Mouse (Mus musculus): ENCODE results near the gene Actg1. TPM values are rescaled to one million over a fixed set of nuclear protein-coding genes. Genes with fewer than 3 reads are reported as not detected.

The Actg1 gene
- total RNA-seq, 2 experiments from 2014 or later = 236 to 249 TPM

DNA sequence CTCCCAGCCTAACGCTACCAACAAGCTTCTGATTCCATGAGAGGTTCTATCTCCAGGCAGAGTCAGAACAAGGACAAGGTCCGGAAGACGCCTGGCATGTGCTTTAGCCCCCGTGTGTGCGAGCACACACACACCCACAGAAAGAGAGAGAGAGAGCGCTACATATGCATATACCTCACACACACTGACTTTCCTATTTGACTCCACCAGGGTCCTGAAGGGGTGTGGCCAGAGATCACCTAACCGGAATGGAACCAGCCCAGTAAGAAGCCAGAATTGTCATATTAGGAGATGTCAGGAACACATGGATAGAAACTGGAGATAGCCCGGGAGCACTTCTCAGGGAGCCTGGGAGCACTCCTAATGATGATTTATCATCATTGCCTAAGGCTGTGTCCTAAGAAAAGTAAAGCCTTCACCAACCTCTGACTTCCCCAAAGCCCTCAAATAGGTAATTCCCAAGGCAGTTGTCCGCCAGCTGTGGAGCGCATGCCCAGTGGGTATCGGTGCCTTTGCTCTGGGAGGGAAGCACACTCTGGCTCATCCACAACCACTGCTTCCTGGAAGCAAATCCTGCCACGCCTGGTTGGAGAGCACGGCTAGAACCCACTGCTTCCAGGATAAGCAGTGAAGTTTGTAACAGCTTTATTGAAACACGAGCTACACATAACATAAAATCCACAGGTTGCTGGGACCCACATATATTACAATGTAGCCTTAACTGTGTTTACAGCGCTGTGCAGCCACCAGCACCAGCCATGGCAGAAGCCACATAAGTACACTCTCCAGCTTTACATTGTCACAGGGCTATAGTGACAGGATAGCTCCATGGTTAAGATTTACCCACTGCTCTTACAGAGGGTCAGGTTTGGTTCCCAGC is 39.7 kb downstream of the Actg1 start:
- DNase-seq = no peak

DNA sequence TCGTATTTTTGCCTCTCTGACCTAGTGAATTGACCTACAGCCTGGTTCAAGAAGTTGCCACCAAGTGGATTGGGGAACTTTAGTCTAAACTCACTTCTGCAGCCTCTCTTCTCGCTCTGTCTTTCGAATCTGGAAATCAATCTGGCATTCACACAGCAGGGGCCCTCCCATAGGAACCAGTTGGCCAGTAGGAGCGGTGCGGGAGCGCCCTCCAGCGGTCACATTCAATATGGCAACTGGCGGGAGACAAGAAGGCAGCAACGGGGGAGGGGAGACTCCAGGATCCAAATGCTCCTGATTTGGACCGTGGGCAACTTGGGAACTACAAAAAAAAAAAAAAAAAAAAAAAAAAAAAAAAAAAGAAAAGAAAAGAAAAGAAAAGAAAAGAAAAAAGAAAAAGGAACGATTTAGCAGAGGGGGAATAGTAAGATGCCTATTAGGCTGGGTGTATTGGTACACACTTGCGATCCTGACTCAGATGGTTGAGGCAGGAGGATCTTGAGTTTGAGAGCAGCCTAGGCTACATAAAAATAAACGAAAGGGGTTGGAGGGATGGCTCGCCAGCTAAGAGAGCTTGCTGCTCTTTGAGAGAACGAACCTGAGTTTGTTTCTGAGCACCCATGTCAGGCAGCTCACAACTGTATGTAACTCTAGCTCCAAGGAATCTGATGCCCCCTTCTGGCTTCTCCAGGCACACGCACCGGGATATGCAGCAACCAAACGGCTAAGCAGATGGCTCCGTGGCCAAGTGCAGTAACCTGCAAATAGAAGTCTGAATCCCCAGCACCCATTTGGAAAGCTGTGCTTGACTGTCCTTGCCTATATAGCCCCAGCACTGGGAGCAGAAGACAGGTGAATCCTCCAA is 40.5 kb downstream of the Actg1 start:
- DNase-seq = peak; percentile 84

- no peak for DNase-seq
Observed at GRCm38 (mm10) chr11:120307132-120307413, 41.3 kb downstream of the Actg1 start.

- DNase-seq = no peak
Observed at GRCm38 (mm10) chr11:120306366-120307131, 41.8 kb downstream of the Actg1 start.

DNA sequence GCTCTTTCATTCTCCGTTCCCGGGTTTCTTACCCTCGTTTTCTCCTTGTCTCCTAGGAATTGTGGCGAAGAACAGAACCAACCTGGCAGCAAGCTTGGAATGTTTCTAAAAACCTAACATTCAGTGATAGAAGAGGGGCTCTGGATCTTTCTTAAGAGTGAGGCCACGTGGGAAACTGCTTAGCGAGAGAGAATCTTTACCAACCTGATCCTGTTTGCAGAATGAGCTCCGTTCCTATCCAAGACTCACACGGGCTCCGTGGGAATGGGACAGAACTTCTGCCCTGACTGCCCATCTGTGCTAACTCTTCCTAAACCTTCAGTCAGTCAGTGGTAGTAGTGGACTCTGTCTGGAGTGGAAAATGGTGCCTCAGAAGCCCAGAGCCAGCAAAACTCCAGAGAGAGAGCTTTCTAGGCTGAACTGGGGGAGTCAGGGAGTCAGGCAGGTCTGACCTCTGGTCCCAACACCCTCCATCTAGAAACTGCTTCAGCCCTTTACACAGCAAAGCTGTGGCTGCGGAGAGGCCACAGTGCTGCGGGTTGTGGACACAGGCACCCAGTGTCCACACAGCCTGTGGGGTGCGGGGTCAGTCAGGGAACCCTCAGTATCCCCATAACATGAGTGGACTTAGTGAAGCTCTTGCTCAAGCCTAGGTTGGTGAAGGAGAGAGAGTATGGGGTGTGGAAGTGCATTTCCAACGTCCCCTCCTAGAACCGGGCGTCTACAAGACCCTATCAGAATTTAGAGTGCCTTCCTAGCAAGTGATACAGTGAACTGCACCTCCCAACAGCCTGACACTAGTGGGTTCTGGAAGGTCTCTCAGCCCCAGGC is 42.6 kb downstream of the Actg1 start:
- DNase-seq = no peak

GRCm38 (mm10) chr11:120304886-120305534 is 43.3 kb downstream of the Actg1 start:
- DNase-seq = peak; percentile 93

DNA sequence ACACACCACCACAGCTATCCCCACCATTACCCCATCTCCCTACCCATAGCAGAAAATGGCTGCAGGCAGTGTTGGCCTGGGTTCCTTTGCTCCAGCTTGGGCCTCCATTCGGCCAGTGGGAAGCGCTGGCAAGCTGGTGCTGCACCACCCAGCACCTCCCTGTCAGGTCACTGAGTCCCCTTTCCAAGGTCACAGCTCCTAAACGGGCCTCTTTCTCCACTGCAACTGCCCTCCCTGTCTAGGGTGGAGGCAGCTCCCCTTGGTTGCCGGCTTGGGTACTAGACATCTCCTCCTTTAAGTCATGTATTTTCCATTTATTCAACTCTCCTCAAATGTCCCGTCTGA is 44.0 kb downstream of the Actg1 start:
- DNase-seq = no peak

DNA sequence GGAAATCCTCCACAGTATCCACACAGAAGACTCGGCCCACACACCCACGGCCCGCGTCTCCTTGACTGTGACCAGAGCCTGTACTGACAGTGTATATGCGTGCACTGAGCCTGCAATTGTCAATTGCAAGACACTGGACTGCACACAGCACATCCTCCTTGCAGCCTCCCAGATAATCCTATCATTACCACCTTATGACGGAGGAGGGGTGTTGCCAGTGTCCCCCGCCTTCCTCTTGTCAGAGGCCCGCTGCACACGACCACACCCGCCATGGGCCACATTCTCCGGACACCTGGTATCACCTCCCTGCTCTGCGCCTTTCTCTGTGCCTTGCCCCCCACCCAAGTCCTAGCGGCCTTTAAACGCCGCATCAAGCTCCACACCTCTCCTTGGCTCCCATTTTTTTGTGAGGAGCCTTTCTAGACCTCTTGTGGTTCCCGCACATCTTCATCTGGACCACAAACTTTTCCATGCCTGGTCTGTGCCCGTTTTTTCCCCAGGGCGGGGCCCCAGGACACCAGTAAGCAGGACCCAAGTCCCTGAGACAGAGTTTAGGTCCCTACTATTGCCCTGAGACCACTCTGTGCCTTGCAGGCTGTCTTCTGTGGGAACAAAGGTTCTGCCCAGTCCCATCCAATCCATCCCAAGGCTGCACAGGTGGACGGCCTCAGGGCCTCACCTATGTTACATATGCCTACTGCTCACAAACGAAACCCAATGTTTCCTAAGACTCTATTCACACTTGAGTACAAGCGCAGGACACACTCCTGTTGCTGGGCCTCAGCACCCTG is 44.6 kb downstream of the Actg1 start:
- DNase-seq = no peak

- DNase-seq = no peak
Observed at GRCm38 (mm10) chr11:120303119-120303518, 45.2 kb downstream of the Actg1 start.

DNA sequence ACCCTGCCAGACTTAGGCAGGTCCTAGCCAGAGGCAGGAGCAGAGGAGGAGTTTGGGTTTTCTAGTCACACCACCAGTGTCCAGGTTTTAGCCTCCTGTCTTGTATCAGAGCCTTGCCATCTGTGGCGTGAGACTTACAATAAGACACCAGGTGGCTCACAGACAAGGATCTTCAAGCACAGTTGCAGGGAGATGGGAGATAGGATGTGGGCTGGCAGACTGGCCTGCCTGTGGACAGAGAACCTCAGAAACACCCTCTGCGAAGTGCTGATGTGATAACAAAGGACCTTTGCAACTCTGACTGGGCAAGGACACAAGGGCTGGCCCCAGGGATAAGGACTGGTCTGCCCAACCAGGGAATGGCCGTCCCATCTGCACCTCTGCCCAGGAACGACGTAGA is 48.9 kb downstream of the Actg1 start:
- no peak for DNase-seq

DNA sequence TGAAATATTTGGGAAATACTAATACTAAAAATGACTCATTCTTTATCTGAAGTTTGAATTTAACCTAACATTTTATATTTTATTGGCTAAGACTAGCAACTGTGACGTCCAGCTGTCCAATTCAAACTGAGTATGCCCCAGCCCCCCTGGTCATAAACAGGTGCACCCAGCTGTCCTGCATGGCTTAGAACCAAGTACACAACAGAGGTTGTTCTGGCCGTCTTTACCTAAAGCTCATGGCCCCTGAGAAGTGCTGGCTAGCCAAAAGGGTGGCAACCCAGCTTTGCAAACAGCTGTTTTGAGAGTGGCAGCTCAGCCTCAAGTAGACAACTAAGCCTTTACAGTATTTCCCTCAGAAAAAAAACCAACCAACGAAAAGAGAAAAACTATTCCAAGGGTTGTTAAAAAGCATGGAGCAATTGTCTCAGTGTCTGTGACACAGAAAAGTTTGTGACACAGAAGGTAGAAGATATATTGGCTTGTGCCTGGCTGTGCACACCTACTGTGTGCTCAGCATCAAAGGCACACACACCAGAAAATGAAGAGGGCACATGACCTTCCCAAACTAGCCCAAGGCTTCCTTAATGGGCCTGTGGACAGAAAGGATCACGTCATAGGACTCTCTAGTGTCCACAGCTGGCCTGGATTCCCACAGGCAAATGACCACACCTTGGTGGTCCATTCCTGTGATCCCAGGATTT is 49.8 kb downstream of the Actg1 start:
- no peak for DNase-seq

DNA sequence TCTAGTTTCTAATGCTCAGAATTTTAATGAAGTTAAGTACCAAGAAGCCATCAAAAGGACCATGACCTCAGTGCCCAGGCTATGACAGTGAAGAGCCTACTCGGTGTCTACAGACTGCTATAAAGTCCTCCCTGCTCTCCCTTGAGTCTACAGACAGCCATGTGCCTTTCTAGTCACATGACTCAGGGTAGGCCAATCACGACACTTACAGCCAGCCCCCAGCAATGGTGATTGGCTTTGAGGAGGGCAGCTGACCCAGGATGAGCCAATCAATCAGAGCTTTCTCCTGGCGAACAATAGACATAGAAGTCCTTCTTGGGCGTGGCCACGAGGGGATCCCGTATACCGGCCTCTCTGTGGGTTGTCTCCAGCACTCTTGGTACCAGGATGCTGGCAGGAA is 50.6 kb downstream of the Actg1 start:
- no peak for DNase-seq

- no peak for DNase-seq
Observed at GRCm38 (mm10) chr11:120296305-120297144, 51.8 kb downstream of the Actg1 start.

Small RNA genes lying within 50 kb of the gene (microRNA-seq; reads per million reads assigned to microRNA genes)
- gene Gm23419 (ENCODE audit: borderline replicate concordance in 2 of 2) (0 reads per million in 2 experiments), gene Mir6935 (ENCODE audit: borderline replicate concordance in 2 of 2) (0 to 0.26 reads per million in 2 experiments)

Other genes starting within 250 kb of the Actg1 start
- 1 to 10 TPM; 5.2 to 5.5 TPM for gene Tepsin, start 249.8 kb downstream of the Actg1 start, total RNA-seq (2021)
- gene Ndufaf8, start 249.6 kb downstream of the Actg1 start, total RNA-seq (2021) = 10 to 100 TPM; 30.9 to 39.5 TPM
- 10 to 100 TPM; 43.8 to 57.6 TPM for gene Slc38a10, start 197.2 kb downstream of the Actg1 start, total RNA-seq (2021)
- 1 to 10 TPM; 3.2 to 4.7 TPM for gene Bahcc1, start 115.6 kb downstream of the Actg1 start, total RNA-seq (2021)
- under 1 TPM; 0.29 to 0.31 TPM for gene Fscn2, start 13.0 kb upstream of the Actg1 start, total RNA-seq (2021)
- 10 to 100 TPM; 14.0 to 16.5 TPM for gene Faap100, start 30.2 kb upstream of the Actg1 start, total RNA-seq (2021)
- gene Nploc4, start 89.2 kb upstream of the Actg1 start, total RNA-seq (2021) = 10 to 100 TPM; 67.9 to 72.7 TPM
- gene Tspan10, start 94.1 kb upstream of the Actg1 start, total RNA-seq (2021) = 1 to 10 TPM in 1 of 2 experiments, under 1 TPM in 1; 0.54 to 1.1 TPM
- gene Pde6g, start 105.0 kb upstream of the Actg1 start, total RNA-seq (2021) = under 1 TPM in 1 of 2 experiments, not detected in 1; 0.83 TPM
- 10 to 100 TPM; 23.3 to 25.0 TPM for gene Oxld1, start 109.5 kb upstream of the Actg1 start, total RNA-seq (2021)
- gene Ccdc137, start 109.6 kb upstream of the Actg1 start, total RNA-seq (2021) = 1 to 10 TPM; 5.8 to 7.6 TPM
- 1 to 10 TPM; 5.2 to 9.1 TPM for gene Arl16, start 119.1 kb upstream of the Actg1 start, total RNA-seq (2021)
- gene Mrpl12, start 136.1 kb upstream of the Actg1 start, total RNA-seq (2021) = 100 to 1,000 TPM; 156 to 166 TPM
- 1 to 10 TPM; 3.2 to 8.7 TPM for gene Slc25a10, start 143.3 kb upstream of the Actg1 start, total RNA-seq (2021)
- under 1 TPM in 1 of 2 experiments, not detected in 1; 0.31 TPM for gene Gcgr, start 182.2 kb upstream of the Actg1 start, total RNA-seq (2021)
- gene Mcrip1, start 201.2 kb upstream of the Actg1 start, total RNA-seq (2021) = 10 to 100 TPM; 21.4 to 23.7 TPM
- gene Ppp1r27, start 202.6 kb upstream of the Actg1 start, total RNA-seq (2021) = 100 to 1,000 TPM in 1 of 2 experiments, 10 to 100 TPM in 1; 92.3 to 377 TPM
- 100 to 1,000 TPM; 192 to 198 TPM for gene P4hb, start 224.7 kb upstream of the Actg1 start, total RNA-seq (2021)
- gene Arhgdia, start 233.1 kb upstream of the Actg1 start, total RNA-seq (2021) = 10 to 100 TPM; 80.1 to 95.2 TPM
- 10 to 100 TPM; 39.1 to 40.5 TPM for gene Alyref, start 249.8 kb upstream of the Actg1 start, total RNA-seq (2021)
- gene Anapc11, start 249.9 kb upstream of the Actg1 start, total RNA-seq (2021) = 10 to 100 TPM; 50.7 to 51.6 TPM